Mouse (Mus musculus) mouse trophoblast stem cell (cell line): ENCODE results near the gene Mrpl10.

Source experiments
- in situ Hi-C, 2 experiments: fragments of 300-500 bp; cut with MseI, MboI; formaldehyde crosslinking; loops; 2 replicates in 1 of 2; 3 replicates in 1 of 2; pipeline ENCODE4 v1.15.1; 2025

Mrpl10 gene

GRCm38 (mm10) chr11:97066656-97067360, 25.4 kb downstream of the Mrpl10 start:
- in situ Hi-C loops: no loop called here

GRCm38 (mm10) chr11:97069333-97069732, 28.0 kb downstream of the Mrpl10 start:
- in situ Hi-C loops: no loop called here

- in situ Hi-C loops: no loop called here
Measured at GRCm38 (mm10) chr11:97069770-97070169, 28.4 kb downstream of the Mrpl10 start.

- in situ Hi-C loops: no loop called here
Measured at GRCm38 (mm10) chr11:97071129-97071528, 29.8 kb downstream of the Mrpl10 start.

GRCm38 (mm10) chr11:97072533-97072932, 31.2 kb downstream of the Mrpl10 start:
- in situ Hi-C loops: no loop called here

GRCm38 (mm10) chr11:97074235-97074634, 32.9 kb downstream of the Mrpl10 start:
- in situ Hi-C loops: no loop called here

GRCm38 (mm10) chr11:97078751-97079150, 37.4 kb downstream of the Mrpl10 start:
- in situ Hi-C loops: no loop called here

GRCm38 (mm10) chr11:97080291-97080690, 38.9 kb downstream of the Mrpl10 start:
- in situ Hi-C loops: no loop called here

- in situ Hi-C loops: no loop called here
Measured at GRCm38 (mm10) chr11:97082977-97083376, 41.6 kb downstream of the Mrpl10 start.

GRCm38 (mm10) chr11:97083401-97084140, 42.2 kb downstream of the Mrpl10 start:
- in situ Hi-C loops: no loop called here

- in situ Hi-C loops: no loop called here
Measured at GRCm38 (mm10) chr11:97084821-97085505, 43.6 kb downstream of the Mrpl10 start.

GRCm38 (mm10) chr11:97086365-97086764, 45.0 kb downstream of the Mrpl10 start:
- in situ Hi-C loops: no loop called here

- in situ Hi-C loops: no loop called here
Measured at GRCm38 (mm10) chr11:97094600-97094999, 53.2 kb downstream of the Mrpl10 start.

- in situ Hi-C loops: no loop called here
Measured at GRCm38 (mm10) chr11:97098791-97099190, 57.4 kb downstream of the Mrpl10 start.
